Mouse (Mus musculus): ENCODE results near the gene Cse1l. TPM values are rescaled to one million over a fixed set of nuclear protein-coding genes. Genes with fewer than 3 reads are reported as not detected.
A peak's percentile ranks its signal among the peaks of the same experiment; 100 is the strongest.

The Cse1l gene
- total RNA-seq, 2 experiments from 2014 or later, result 81.4 to 83.7 TPM

DNA sequence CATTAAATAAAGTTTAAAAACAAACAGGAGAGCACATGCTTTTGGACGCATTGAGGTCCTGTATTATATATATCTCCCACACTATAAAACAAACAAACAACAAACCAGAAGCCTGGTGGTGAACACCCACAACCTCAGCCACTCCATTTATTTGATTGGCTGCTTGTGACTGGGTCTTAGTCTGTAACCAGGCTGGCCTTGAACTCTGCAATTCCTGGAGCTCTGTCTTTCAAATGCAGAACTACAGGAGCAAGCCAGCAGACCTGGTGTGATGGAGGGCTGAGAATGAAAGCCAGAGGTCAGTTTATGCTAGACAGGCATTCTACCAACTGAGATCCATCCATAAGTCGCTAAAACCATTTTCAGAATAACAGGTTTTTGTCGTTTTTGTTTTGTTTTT lies 6.1 kb upstream of the Cse1l start:
- intact Hi-C loops (cut with DNase I), result no loop called here

DNA sequence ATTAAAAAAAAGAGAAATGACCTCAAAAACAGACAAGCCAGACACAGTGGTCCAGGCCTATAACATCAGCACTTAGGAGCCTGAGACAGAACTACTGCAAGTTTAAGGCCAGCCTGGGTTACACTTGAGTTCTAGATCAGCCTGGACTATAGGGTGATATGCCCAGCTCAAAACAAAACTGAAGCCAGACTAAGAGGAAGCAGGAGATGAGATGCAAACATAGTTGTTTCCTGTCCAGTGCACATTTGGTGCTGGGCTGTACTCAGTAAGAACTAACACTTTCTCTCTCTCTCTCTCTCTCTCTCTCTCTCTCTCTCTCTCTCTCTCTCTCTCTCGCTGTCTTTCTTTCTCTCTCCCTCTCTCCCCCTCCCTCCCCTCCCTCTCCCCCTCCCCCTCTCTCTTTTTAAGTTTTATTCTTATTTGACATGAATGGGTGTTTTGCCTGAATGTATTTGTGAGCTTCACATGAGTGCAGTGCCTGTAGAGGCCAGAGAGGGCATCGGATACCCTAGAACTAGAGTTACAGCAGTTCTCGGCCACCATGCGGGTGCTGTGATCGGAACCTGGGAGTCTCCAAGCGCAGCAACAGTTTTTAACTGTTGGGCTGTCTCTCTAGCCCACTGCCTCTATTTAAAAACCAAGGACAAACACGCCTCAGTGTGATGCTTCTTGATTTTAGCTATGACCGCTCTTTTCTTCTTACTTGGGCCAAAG lies 4.9 kb upstream of the Cse1l start:
- no peak for DNase-seq
- intact Hi-C loops (cut with DNase I), result no loop called here

More for the DNA sequence above, 6.1 kb upstream of the Cse1l start:
- no peak for DNase-seq

DNA sequence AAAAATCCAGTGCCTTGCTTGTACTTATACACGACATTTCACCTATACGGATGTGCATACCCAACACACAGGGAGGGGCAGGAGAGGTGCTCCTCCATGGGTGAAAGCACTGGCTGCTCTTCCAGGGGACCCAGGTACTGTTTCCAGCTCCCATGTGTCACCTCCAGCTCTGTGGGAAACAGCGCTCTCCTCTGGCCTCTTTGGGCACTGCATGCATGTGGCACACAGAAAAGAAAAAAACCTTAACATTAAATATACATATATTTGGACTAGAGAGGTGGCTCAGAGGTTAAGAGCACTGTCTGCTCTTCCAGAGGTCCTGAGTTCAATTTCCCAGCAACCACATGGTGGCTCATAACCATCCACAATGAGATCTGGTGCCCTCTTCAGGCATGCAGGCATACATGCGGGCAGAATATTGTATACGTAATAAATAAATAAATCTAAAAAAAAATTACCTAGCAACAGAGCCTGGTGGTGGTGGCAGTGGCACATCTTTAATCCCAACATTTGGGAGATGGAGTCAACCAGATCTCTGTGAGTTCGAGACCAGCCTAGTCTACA lies 2.0 kb upstream of the Cse1l start:
- no peak for DNase-seq
- intact Hi-C loops (cut with DNase I), result no loop called here

DNA sequence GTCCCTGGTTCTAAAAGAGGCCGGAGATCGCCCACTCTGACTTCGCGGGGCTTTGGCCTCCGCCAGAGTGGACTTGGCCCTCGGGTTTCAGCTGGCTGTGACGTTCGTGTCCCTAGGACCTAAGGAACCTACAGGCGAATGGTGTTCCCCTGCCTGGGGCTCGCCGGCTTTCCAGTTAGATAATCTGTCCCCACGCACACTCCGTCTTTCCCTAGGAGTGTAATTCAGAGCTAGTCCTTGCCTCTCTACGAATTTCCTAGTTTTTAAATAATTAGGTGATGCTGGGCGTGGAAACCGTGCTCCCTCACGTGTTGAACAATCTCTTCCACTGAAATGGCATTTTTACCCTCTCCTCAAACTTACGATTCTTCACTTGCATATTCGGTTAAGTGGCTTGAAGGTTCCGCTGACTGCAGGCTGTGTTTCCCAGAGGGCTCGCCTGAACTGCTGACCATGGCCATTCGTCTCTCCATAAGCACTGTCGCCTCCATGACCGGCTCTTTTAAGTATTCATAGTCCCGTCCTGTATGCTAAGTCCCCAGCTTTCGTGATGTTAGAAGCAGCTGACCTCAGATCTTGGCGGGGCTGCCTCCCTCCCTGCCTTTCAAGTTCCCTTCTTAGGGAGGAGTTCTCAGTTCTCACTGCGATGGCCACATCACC lies 813 bp downstream of the Cse1l start:
- intact Hi-C loops (cut with DNase I), result no loop called here
- DNase-seq, result no peak

DNA sequence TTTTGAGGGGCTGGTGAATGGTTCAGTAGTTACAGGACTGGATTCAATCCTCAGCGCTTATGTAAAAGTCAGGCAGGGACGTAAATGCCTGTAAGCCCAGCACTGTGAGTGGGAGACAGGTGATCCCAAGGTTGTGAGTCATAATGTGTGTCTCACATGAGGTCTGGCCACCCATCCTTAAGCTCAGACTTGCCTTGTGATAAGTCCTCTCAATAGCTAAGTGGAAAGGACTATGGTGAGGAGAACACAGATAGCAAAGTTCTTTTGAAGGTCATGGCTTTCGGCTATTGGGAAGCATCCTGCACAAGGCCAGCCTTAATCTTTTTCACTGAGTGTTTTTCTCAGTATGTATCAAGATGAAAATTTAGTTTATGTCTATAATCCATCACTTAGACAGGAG lies 3.9 kb downstream of the Cse1l start:
- intact Hi-C loops (cut with DNase I), result no loop called here

DNA sequence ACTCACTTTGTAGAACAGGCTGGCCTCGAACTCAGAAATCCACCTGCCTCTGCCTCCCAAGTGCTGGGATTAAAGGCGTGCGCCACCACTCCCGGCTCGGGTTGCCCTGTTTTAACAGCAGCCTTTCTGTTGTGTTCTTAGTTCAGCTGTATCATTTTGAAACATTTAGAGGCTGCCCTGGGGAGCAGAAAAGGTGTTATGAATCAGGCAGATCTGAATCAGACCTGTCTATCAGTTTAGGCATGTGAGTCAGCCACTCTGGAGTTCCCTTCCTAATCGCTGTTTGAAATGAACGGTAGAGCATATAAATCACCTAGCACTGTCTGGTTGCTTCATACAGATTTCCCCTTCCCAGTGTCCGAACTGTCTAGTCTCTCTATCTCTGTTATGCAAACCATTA lies 4.7 kb downstream of the Cse1l start:
- no peak for DNase-seq
- intact Hi-C loops (cut with DNase I), result no loop called here

More for the DNA sequence above, 3.9 kb downstream of the Cse1l start:
- no peak for DNase-seq

DNA sequence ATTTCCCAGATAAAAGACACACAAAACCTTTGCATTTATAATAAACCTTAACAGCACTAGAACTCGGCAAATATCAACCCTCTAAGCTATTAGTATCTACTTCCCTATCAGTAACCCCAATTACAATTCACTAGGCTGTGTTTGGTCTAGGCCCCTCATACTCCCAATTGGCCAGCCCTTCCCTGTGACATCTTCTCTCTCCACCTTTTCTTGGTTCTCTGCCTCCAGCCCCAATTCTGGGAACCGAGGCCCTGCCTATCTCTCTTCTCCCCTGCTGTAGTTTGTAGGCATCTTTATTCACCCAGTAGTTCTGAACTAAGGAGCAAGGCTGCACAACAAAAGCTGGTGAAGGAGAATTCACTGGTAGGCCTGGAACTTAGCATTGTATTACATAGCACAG lies 18.1 kb downstream of the Cse1l start:
- intact Hi-C loops (cut with DNase I), result no loop called here
- DNase-seq, result no peak

DNA sequence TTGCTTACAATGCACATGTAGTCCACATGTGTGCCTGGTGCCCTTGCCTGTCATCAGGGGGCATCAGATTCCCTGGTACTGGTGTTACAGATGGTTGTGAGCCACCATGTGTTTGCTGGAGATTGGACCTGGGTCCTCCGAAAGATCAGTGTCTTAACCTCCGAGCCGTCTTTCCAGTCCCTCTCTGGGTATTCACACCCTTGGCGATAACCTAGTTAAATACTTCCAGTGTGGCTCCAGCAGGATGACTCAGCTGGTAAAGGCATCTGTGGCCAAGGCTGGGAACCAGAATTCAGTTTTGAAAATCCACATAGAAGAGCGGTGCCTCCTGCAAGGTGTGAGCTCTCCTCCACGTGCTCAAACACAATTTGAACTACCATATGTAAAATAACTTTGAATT lies 28.1 kb downstream of the Cse1l start:
- DNase-seq, result no peak
- intact Hi-C loops (cut with DNase I), result no loop called here

DNA sequence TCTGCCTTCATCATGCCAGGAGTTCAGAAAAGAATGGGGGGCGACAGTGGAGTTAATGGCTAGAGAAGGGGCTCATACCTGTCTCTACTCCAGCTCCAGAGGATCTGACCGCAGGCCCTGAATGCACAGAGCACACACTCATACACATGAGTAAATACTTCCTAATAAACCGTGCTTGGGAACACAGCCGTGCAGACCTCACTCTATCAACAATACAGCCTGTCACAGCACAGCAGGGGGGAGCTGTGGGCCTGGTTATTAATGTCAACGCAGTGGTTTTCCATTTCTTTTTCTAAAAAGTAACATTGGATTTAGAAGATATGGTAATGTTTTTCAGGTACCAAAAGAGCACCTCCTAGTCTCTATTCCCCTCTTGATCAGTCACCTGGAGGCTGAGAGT lies 28.6 kb downstream of the Cse1l start:
- intact Hi-C loops (cut with DNase I), result no loop called here
- DNase-seq, result no peak

DNA sequence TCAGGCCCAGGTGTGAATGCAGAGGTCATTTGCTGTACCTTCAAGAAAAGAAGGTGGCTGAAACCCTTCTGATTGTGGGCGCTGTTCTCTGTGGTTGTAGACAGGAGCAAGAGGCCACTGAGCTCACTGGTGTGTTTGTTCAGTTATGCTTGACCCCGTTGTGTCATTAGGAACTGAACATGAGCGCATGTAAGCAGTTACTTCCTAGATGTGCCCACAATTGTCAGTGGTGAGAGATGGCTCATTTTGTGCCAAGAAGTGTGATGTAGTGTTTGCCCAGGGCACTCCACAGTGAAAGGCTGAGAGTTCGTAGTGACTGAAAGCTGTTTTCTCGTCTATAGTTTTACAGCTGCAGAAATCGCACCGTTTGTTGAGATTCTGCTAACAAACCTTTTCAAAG lies 29.7 kb downstream of the Cse1l start:
- intact Hi-C loops (cut with DNase I), result loop anchor here (5.0 kb wide), 1 partner anchor 107 kb away; no protein-coding TSS in a partner anchor

DNA sequence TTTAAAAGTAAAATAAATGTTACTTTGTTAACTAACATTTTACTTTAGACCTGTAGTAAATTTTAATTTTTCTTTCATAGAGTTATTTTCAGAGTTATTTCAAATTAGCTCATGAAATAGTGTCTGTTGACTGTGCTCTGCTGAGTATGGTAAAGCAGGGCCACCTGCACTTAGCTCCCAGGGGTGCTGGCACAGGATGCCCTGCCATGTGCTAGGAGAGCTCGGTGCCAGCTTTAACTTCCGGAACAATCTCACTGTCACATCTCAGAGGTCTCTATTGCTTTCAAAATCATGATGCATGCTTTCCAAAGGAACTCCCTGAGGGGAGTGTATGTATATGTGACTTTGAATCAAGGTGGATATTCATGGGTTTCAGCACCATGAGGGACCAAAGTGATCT lies 30.3 kb downstream of the Cse1l start:
- intact Hi-C loops (cut with DNase I), result loop anchor here (5.0 kb wide), 1 partner anchor 106 kb away; no protein-coding TSS in a partner anchor
- no peak for DNase-seq

More for the DNA sequence above, 29.7 kb downstream of the Cse1l start:
- DNase-seq, result no peak

DNA sequence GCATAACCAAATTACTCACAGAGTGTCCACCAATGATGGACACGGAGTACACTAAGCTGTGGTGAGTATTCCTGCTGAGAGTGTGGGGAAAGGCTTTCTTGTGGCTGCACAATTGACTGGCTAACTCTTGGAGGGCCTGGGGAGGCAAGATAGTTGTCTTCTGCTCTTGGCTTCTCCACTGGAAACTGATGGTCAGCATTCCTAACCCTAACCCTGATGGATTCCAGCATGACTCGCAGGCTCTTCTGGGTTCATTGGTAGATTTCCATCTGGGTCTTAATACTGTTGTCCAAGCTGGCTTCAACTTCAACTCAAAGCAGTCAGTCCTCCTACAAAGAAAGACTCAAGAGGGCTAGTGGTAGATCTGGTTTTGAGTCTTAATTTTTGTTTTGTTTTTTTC lies 37.3 kb downstream of the Cse1l start:
- DNase-seq, result no peak
- intact Hi-C loops (cut with DNase I), result no loop called here

DNA sequence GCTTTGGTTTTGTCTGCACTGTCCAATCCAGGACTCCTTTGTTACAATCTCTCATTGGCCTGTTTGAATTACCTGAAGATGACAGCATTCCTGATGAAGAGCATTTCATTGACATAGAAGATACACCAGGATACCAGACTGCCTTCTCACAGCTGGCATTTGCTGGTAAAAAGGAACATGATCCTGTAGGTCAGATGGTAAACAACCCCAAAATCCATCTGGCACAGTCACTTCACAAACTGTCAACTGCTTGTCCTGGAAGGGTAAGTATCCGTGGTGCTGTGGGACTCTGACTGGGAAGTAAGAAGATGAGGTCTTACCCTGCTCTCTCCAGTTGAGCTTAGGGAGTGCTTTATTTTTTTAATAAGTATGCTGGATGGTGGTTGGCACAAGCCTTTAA lies 38.5 kb downstream of the Cse1l start:
- intact Hi-C loops (cut with DNase I), result no loop called here
- no peak for DNase-seq

DNA sequence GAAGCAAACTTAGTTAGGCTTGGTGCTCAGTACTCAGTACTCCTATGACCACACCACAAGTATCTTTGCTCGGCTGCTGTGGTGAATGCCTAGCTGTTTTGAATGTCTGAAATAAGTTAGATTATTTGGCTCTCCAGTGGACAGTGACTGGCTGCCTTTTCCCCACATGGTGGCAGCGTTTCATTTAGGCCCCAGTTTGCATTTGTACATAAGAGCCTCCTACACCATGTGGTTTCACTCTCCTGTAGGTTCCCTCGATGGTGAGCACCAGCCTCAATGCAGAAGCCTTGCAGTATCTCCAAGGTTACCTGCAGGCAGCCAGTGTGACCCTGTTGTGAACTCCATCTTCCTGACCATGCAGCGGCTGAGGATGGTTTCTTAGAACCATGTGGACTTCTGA lies 39.6 kb downstream of the Cse1l start:
- intact Hi-C loops (cut with DNase I), result no loop called here

DNA sequence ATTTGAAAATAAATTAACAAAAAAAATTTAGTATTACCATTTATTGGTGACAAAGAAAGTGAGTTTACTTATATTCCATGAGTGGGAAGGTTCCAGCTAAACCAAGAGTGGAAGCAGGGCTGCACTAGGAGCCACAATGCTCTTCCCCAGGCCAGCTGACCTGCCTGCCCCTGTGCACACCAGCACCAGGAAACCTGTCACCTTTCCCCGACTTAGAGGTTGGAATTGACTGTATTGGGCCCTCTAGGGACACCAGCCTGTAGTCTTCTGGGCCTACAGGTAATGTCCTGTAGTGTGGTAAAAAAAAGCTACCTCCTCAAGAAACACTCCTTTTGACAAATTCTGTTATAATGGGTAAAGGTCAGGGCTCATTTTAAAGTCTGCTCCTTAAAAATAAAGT lies 42.4 kb downstream of the Cse1l start:
- DNase-seq, result no peak

More for the DNA sequence above, 39.6 kb downstream of the Cse1l start:
- DNase-seq, result peak; percentile 21

DNA sequence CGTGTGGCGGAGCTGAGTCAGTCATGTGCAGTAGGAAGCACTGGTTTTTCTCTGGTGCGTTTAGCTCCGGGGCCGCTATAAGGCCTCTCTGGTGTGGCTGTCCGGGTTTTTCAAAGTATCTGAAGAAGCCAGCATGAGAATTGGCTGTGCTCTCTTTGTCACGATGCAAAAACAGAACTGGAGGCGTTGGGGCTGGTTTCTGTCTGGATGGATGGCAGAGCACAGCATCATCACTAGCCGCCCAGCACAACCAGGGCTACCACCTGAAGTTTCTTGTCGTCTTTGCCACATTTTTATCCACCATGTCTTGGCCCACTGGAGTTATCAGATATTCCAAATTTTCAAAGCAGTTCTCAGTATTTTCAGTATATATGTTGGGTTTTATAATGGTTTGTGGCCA lies 43.1 kb downstream of the Cse1l start:
- intact Hi-C loops (cut with DNase I), result no loop called here
- no peak for DNase-seq

More for the DNA sequence above, 42.4 kb downstream of the Cse1l start:
- intact Hi-C loops (cut with DNase I), result no loop called here

DNA sequence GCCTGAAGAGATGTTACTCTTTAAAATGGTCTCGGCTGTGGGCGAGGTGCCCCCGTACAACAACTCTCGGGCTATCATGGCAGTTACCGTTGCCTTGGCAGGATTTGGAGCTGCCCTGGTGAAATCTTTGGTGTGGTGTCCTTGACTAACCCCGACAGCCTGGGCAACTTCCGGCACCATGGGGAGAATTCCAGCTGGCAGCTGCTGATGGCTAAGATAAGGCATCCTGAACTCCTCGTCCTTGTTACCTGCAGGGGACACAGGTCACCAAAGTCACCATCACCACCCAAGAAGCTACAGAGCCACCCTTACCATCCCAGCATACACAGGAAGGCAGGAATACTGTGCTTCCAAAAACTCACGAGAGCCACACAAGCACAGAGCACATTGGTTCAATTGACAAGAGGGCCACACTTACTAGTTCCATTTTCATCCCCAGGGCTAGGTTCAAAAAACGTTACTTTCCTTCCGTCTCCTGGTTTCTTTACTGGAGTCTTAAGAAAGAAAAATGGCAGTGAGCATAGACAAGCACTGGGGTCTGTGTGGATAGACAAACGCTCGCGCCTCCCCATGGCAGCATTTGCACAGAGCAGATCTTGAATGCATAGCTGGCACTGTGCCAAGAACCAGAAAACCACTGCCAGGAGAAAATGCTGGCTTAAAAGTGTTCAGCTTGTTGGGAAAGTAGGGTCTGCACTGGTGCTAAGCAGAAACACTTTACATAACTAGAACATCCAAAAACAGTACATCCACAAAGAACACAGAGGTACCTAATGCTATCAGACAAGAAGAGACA lies 45.2 kb downstream of the Cse1l start:
- intact Hi-C loops (cut with DNase I), result no loop called here

DNA sequence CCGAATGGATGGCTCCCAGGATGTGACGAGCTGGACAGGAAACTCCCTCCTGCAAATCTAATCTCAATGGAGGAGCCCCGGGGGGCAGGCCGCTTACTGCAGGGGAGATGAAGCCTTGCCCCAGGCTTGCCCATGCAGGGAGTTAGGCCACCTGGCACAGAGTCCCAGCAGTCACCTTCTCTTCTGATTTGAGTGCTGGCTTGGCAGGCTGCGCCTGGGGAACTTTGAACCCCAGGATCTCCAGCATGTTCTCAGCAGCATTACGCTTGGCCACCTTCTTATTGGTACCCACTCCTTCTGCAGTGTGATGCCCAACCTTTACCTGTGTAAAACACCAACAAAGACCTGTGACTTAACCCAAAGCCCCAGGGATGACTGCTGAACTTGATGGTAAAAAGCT lies 46.3 kb downstream of the Cse1l start:
- intact Hi-C loops (cut with DNase I), result no loop called here
- DNase-seq, result no peak

More for the DNA sequence above, 45.2 kb downstream of the Cse1l start:
- DNase-seq, result peak; percentile 57

DNA sequence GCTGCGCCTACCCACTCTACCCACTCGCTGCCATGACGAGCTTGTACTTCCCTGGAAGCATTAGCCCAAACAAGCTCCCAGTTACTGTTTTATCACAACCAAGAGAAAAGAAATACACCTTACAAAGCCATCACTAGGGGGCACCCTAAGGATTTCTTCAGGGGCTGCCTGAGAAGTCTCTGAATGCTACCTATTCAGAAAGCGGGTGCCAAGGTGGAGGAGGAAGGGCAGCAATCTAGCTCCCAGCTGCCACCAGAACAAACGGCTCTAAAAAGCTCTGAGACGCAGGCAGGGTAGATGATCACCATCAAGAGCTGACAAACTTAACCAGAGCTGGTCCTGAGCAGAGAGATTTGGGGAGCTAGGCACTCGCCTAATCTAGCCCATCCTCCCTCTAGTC lies 51.0 kb downstream of the Cse1l start:
- peak; percentile 37 for DNase-seq
- intact Hi-C loops (cut with DNase I), result loop anchor here (5.0 kb wide), 1 partner anchor 40 kb away; the partner anchor contains the start of gene Stau1

DNA sequence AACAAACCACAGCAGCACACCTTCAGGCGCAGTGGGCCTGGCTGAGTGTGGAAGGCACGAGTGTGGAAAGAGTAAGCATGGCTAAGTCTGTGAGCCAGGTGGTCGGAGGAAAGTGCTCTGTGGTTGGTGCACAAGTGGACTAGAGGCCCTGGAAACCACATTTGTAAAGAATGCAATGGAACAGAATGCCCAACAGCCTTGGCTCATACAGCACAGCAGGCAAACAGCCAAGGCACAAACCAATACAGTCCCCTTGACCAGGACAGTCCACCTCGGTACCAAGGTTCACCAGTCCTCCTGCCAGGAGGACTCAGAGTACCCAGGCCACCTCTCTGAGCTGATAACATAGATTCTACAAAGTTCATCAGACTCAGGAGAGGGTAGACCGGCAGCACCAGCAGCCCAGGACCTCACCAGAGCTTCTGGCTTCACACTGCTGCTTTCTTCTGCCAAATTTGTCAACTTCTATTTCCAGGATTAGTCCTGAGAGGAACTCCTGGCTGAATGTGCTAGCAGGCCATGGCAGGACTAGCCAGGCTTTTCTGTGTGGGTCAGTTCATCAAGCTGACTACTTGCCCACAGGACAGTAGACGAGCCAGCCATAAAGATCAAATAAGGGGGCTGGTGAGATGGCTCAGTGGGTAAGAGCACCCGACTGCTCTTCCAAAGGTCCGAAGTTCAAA lies 54.9 kb downstream of the Cse1l start:
- intact Hi-C loops (cut with DNase I), result no loop called here
- DNase-seq, result no peak

DNA sequence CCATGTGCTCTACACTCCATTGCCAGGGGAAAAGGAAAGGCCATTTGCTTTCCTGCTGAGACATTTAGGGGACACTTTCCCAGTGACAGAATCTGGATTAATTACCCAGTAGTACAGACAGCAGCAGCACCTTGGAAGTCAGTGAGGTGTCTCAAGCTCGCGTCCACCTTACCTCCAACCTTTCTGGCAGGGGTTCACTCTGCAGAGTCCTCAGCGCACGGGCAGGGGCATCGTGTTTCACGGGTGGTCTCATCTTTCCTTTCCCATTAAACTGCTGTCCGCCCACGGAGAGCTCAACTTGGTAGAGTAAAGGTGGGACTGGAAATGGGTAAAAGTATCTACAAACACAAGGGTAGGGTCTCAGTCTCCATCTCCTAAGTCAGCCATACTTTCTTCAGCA lies 57.4 kb downstream of the Cse1l start:
- DNase-seq, result no peak
- intact Hi-C loops (cut with DNase I), result no loop called here
